Mouse (Mus musculus) stomach, postnatal 0 days (tissue): ENCODE measurements around the gene Slc2a4.
A peak's percentile ranks its signal among the peaks of the same experiment; 100 is the strongest.

ENCODE experiments used
- CTCF ChIP-seq: IDR thresholded peaks from 2 replicates; pipeline ENCODE4 v1.5.1; 2016; ENCODE audit warnings: antibody characterized with exemption, low read depth, mild to moderate bottlenecking, moderate library complexity
- EP300 ChIP-seq: optimal IDR thresholded peaks from 2 replicates; pipeline ENCODE3; 2016; ENCODE audit warnings: antibody characterized with exemption

- no peak for TF ChIP-seq EP300
- TF ChIP-seq CTCF = peak; percentile 19; the same call in 1 of the 2 replicates
These were observed 20.5 kb downstream of the Slc2a4 start for GRCm38 (mm10) chr11:69927501-69927900.
